Mouse (Mus musculus) midbrain, postnatal 0 days (tissue): Measurements from ENCODE around the gene Cpne4. TPM values are rescaled to one million over a fixed set of nuclear protein-coding genes. Genes with fewer than 3 reads are reported as not detected.

Experiments used
- ATAC-seq: fragments of 200-750 bp; cut with Nextera tagmentation; 2 replicates; pipeline ENCODE4 v1.8.0; 2017; ENCODE audit warnings: moderate number of reproducible peaks, mild to moderate bottlenecking, moderate TSS enrichment, moderate library complexity; ENCODE audit not compliant: low FRiP score
- DNase-seq: peaks from one replicate; pipeline ENCODE4 v3.0.0-alpha.2; 2015; ENCODE audit warnings: low spot score
- H3K27ac ChIP-seq: fragments of 300-500 bp; sonication (generic); 2 replicates; pipeline ENCODE4 v1.5.1; 2014; ENCODE audit warnings: low read depth, mild to moderate bottlenecking, low read length, mixed read lengths
- H3K27me3 ChIP-seq: fragments of 300-500 bp; sonication (generic); 2 replicates; pipeline ENCODE4 v1.6.1; 2014; ENCODE audit warnings: low read length, control low read depth, mixed read lengths; ENCODE audit not compliant: insufficient read depth
- H3K36me3 ChIP-seq: fragments of 300-500 bp; sonication (generic); 2 replicates; pipeline ENCODE4 v1.6.1; 2014; ENCODE audit warnings: low read length, control low read depth, mixed read lengths; ENCODE audit not compliant: insufficient read depth
- H3K4me1 ChIP-seq: fragments of 300-500 bp; sonication (generic); 2 replicates; pipeline ENCODE4 v1.6.1; 2014; ENCODE audit warnings: mild to moderate bottlenecking, control low read depth, antibody characterized with exemption, low read length, mixed read lengths; ENCODE audit not compliant: insufficient read depth
- H3K4me2 ChIP-seq: fragments of 300-500 bp; sonication (generic); 2 replicates; pipeline ENCODE4 v1.6.1; 2014; ENCODE audit warnings: low read depth, mild to moderate bottlenecking, low read length, mixed read lengths; ENCODE audit not compliant: poor library complexity, severe bottlenecking
- H3K4me3 ChIP-seq: fragments of 300-500 bp; sonication (generic); 2 replicates; pipeline ENCODE4 v1.5.1; 2014; ENCODE audit warnings: low read depth, mild to moderate bottlenecking, low read length, moderate library complexity
- H3K9ac ChIP-seq: fragments of 300-500 bp; sonication (generic); replicated peaks from 2 replicates; pipeline ENCODE4 v1.6.1; 2014; ENCODE audit warnings: mild to moderate bottlenecking, low read length, moderate library complexity, mixed read lengths; ENCODE audit not compliant: poor library complexity, severe bottlenecking
- H3K9me3 ChIP-seq: fragments of 300-500 bp; sonication (generic); 2 replicates; pipeline ENCODE4 v1.6.1; 2016; ENCODE audit warnings: low read length, control low read depth
- CTCF ChIP-seq: IDR thresholded peaks from 2 replicates; pipeline ENCODE4 v1.5.1; 2016; ENCODE audit warnings: antibody characterized with exemption, mild to moderate bottlenecking
- WGBS: fragments of 180-500 bp; shearing (Covaris S2); extraction: QIAGEN DNeasy Blood & Tissue Kit; methylation state at CpG from one replicate; pipeline ENCODE4 v1.1.7; 2014; 5-methylcytosine and 5-hydroxymethylcytosine counted together
- polyA plus RNA-seq: library from polyadenylated mRNA; unstranded; fragments of >200 nt; fragmentation: Nextera tagmentation; extraction: Ambion mirVana; gene quantifications from 2 replicates; pipeline ENCODE4 v1.2.1, GENCODE M21; 2015
- total RNA-seq: library from RNA; depleted of rRNA; stranded (reverse); fragments of >200 nt; gene quantifications from 2 replicates; pipeline ENCODE4 v1.2.3, GENCODE M21; 2014

Cpne4 gene
- total and polyA plus RNA-seq, 2 experiments from 2014 or later, result 25.5 to 38.3 TPM

- Histone ChIP-seq H3K9me3 (no peaks in the 10 kb centered on the region), H3K4me2 (peak overlapping the region; percentile 84), H3K4me1 (no peaks in the 10 kb centered on the region), H3K9ac (peak overlapping the region; percentile 39; the same call in 1 of the 2 replicates), H3K27me3 (peaks cover 7% of the 10 kb centered on the region; the same call in 1 of the 2 replicates), H3K4me3 (peak overlapping the region; percentile 44), H3K36me3 (no peaks in the 10 kb centered on the region), H3K27ac (no peak overlapping the region)
- ATAC-seq (peak; percentile 23; the same call in 1 of the 2 replicates), DNase-seq (peak; percentile 81)
- WGBS, result under 1% methylated on average over 25 of the region's 25 CpGs
- TF ChIP-seq CTCF, result peak; percentile 75
Measured at GRCm38 (mm10) chr9:104569480-104570167, 22.5 kb downstream of the Cpne4 start.

GRCm38 (mm10) chr9:104572856-104573255 is 25.8 kb downstream of the Cpne4 start:
- DNase-seq, result no peak
- no peaks in the 10 kb centered on the region for H3K4me1 ChIP-seq
- no peak for ATAC-seq
- no peak overlapping the region for H3K4me3 ChIP-seq
- H3K36me3 ChIP-seq, result no peaks in the 10 kb centered on the region
- no peak overlapping the region for H3K4me2 ChIP-seq
- peaks cover 7% of the 10 kb centered on the region; the same call in 1 of the 2 replicates for H3K27me3 ChIP-seq
- TF ChIP-seq CTCF, result no peak
- 67% methylated on average over 6 of the region's 6 CpGs for WGBS
- H3K9me3 ChIP-seq, result 0 out of 2 replicates have a peak, but pooled peaks cover 4% of the 10 kb centered on the region
- no peak overlapping the region for H3K9ac ChIP-seq
- no peak overlapping the region for H3K27ac ChIP-seq

- ATAC-seq (peak; percentile 60; the same call in 1 of the 2 replicates), DNase-seq (peak; percentile 91)
- TF ChIP-seq CTCF, result peak; percentile 93
- H3K4me3 ChIP-seq, result no peak overlapping the region
- H3K9me3 ChIP-seq, result 0 out of 2 replicates have a peak, but pooled peaks cover 4% of the 10 kb centered on the region
- H3K27me3 ChIP-seq, result no peaks in the 10 kb centered on the region; the same call in 1 of the 2 replicates
- no peak overlapping the region for H3K27ac ChIP-seq
- no peak overlapping the region for H3K9ac ChIP-seq
- no peaks in the 10 kb centered on the region for H3K36me3 ChIP-seq
- under 1% methylated on average over 6 of the region's 6 CpGs for WGBS
- no peak overlapping the region for H3K4me2 ChIP-seq
- no peaks in the 10 kb centered on the region for H3K4me1 ChIP-seq
Measured at GRCm38 (mm10) chr9:104574476-104574875, 27.4 kb downstream of the Cpne4 start.

GRCm38 (mm10) chr9:104581921-104582624 is 35.0 kb downstream of the Cpne4 start:
- TF ChIP-seq CTCF, result no peak
- no peaks in the 10 kb centered on the region for H3K4me1 ChIP-seq
- H3K9ac ChIP-seq, result no peak overlapping the region
- no peak overlapping the region for H3K4me2 ChIP-seq
- no peak for DNase-seq
- no peak overlapping the region for H3K27ac ChIP-seq
- 73% methylated on average over 6 of the region's 6 CpGs for WGBS
- no peak overlapping the region for H3K4me3 ChIP-seq
- 0 out of 2 replicates have a peak, but pooled peaks cover 1% of the 10 kb centered on the region for H3K9me3 ChIP-seq
- no peak for ATAC-seq
- H3K36me3 ChIP-seq, result no peaks in the 10 kb centered on the region
- H3K27me3 ChIP-seq, result no peaks in the 10 kb centered on the region

GRCm38 (mm10) chr9:104582675-104583074 is 35.6 kb downstream of the Cpne4 start:
- no peaks in the 10 kb centered on the region for H3K4me1 ChIP-seq
- H3K9me3 ChIP-seq, result no peaks in the 10 kb centered on the region
- H3K4me2 ChIP-seq, result no peak overlapping the region
- TF ChIP-seq CTCF, result no peak
- no peak for ATAC-seq
- H3K27ac ChIP-seq, result no peak overlapping the region
- DNase-seq, result no peak
- no peak overlapping the region for H3K4me3 ChIP-seq
- WGBS, result 75% methylated on average over 6 of the region's 6 CpGs
- H3K27me3 ChIP-seq, result no peaks in the 10 kb centered on the region
- H3K9ac ChIP-seq, result no peak overlapping the region
- no peaks in the 10 kb centered on the region for H3K36me3 ChIP-seq

- Histone ChIP-seq H3K27me3 (no peaks in the 10 kb centered on the region), H3K36me3 (no peaks in the 10 kb centered on the region), H3K27ac (no peak overlapping the region), H3K4me3 (no peak overlapping the region), H3K9me3 (no peaks in the 10 kb centered on the region), H3K4me1 (no peaks in the 10 kb centered on the region), H3K4me2 (no peak overlapping the region), H3K9ac (no peak overlapping the region)
- 46% methylated on average over 5 of the region's 5 CpGs for WGBS
- TF ChIP-seq CTCF, result no peak
- DNase-seq (peak; percentile 83), ATAC-seq (no peak)
Measured at GRCm38 (mm10) chr9:104594550-104594949, 47.5 kb downstream of the Cpne4 start.
